Comparison of ENCODE assay signal across 21 mouse cellular contexts in the genomic region with DNA sequence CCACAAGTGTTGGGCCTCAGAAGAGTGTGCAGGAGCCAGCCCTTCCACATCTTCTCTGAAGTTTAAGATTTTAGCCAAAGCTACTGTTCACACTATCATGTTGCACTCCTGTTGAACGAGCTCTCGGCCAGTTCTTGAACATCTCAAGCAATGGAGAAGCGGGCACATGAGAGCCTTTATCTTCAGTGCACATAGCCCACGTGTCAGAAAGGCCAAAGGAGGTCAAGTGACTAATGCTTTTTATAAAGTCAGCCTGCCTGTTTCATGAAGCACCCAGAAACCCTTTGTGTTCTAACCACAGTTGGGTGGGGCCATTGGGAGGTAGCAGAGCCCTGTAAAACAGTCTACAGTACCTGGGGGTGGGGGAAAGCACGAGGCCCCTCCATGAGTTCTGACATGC. TPM values are rescaled to one million over a fixed set of nuclear protein-coding genes. Genes with fewer than 3 reads are reported as not detected.
A peak's percentile ranks its signal among the peaks of the same experiment; 100 is the strongest.
DNase-seq lines count a peak whose midpoint lies in the region; ATAC-seq and TF ChIP-seq lines count a peak whose summit lies in the region.
"Had no signal": no experiment of that assay in that cellular context is flagged by ENCODE, and none has a peak within 500 bp of the region (broad histone marks: within the 10 kb centered on the region; RNA-seq: fewer than 3 reads in every experiment).

No protein-coding gene starts in this region.

- DNase-seq in gastrocnemius, adult 2 months, result peak; percentile 8
- DNase-seq in gastrocnemius, adult 8-10 months (ENCODE audit: low spot score in 2 of 2), result no peak
- no peak for DNase-seq in heart, adult 9 months (ENCODE audit: low spot score in 2 of 2)
- no peak for DNase-seq in kidney, postnatal 4 days
- DNase-seq: cerebellum, adult 18-20 months; cerebellum, postnatal 25 days; forebrain, postnatal 0 days; right cerebral cortex, postnatal 4 days had no signal

- 21% methylated on average over 5 of the region's 5 CpGs for WGBS in heart, embryonic 14.5 days
- 34% methylated on average over 5 of the region's 5 CpGs for WGBS in heart, embryonic 16.5 days

- intact Hi-C loops in gastrocnemius, adult 2 months (cut with DNase I), result no loop called here

- H3K79me2 ChIP-seq in myocyte (ENCODE audit: control insufficient read depth, insufficient read depth), result peaks cover 9% of the 10 kb centered on the region

- TF ChIP-seq POLR2A in myocyte (IDR thresholded peaks at IDR 0.05; ENCODE audit: insufficient read length, low read depth), result no peak

- H3K9ac ChIP-seq in heart, embryonic 14.5 days (ENCODE audit: low read length), result no peak overlapping the region
- H3K9ac ChIP-seq in heart, embryonic 16.5 days (ENCODE audit: low read length), result 0 out of 2 replicates have a peak overlapping the region, but pooled peaks have one; percentile 31
- H3K9ac ChIP-seq: embryonic facial prominence, embryonic 15.5 days; forebrain, postnatal 0 days; hindbrain, embryonic 15.5 days; intestine, embryonic 15.5 days; kidney, embryonic 15.5 days; liver, embryonic 15.5 days; midbrain, embryonic 12.5 days; neural tube, embryonic 12.5 days had no signal

- ATAC-seq in heart, embryonic 14.5 days (ENCODE audit: insufficient number of reproducible peaks, insufficient read depth, low FRiP score, low read depth), result no peak
- ATAC-seq in heart, embryonic 16.5 days (replicated peaks; ENCODE audit: extremely low read depth, insufficient read depth, low FRiP score), result no peak
- ATAC-seq: forebrain, postnatal 0 days; intestine, embryonic 15.5 days had no signal

- no peaks in the 10 kb centered on the region for H3K36me3 ChIP-seq in heart, embryonic 14.5 days (ENCODE audit: control insufficient read depth, insufficient read depth, low read length)
- H3K36me3 ChIP-seq in heart, embryonic 16.5 days (ENCODE audit: control insufficient read depth, insufficient read depth), result peaks cover 2% of the 10 kb centered on the region; the same call in 1 of the 2 replicates
- no peaks in the 10 kb centered on the region for H3K36me3 ChIP-seq in myocyte (ENCODE audit: control insufficient read depth, insufficient read depth)
- H3K36me3 ChIP-seq: embryonic facial prominence, embryonic 15.5 days; hindbrain, embryonic 15.5 days; intestine, embryonic 15.5 days; kidney, embryonic 15.5 days; liver, embryonic 15.5 days; midbrain, embryonic 12.5 days; neural tube, embryonic 12.5 days had no signal

- H3K4me2 ChIP-seq in heart, embryonic 14.5 days (ENCODE audit: low read length), result no peak overlapping the region
- 0 out of 2 replicates have a peak overlapping the region, but pooled peaks have one; percentile 3 for H3K4me2 ChIP-seq in heart, embryonic 16.5 days (ENCODE audit: low read depth, low read length)
- H3K4me2 ChIP-seq in myocyte (ENCODE audit: low read depth), result peak overlapping the region; percentile 74
- H3K4me2 ChIP-seq: embryonic facial prominence, embryonic 15.5 days; hindbrain, embryonic 15.5 days; intestine, embryonic 15.5 days; kidney, embryonic 15.5 days; liver, embryonic 15.5 days; midbrain, embryonic 12.5 days; neural tube, embryonic 12.5 days had no signal

- H3K4me3 ChIP-seq in gastrocnemius, adult 2 months, result no peak overlapping the region
- no peak overlapping the region for H3K4me3 ChIP-seq in heart, embryonic 14.5 days (ENCODE audit: control insufficient read depth in 1 of 2, insufficient read depth in 1 of 2, low read depth in 1 of 2, low read length in 2 of 2)
- no peak overlapping the region for H3K4me3 ChIP-seq in heart, embryonic 16.5 days (ENCODE audit: low read length)
- H3K4me3 ChIP-seq in myocyte, result no peak overlapping the region
- H3K4me3 ChIP-seq: embryonic facial prominence, embryonic 15.5 days; forebrain, embryonic 10.5 days; hindbrain, embryonic 15.5 days; intestine, embryonic 15.5 days; kidney, embryonic 15.5 days; liver, embryonic 15.5 days; midbrain, embryonic 12.5 days; neural tube, embryonic 12.5 days had no signal

- H3K9me3 ChIP-seq in heart, embryonic 14.5 days (ENCODE audit: control insufficient read depth, low read length), result peaks cover 4% of the 10 kb centered on the region; the same call in 1 of the 2 replicates
- H3K9me3 ChIP-seq in heart, embryonic 16.5 days (replicated peaks; ENCODE audit: control insufficient read depth, low read length), result peaks cover 4% of the 10 kb centered on the region
- H3K9me3 ChIP-seq: embryonic facial prominence, embryonic 15.5 days; hindbrain, embryonic 15.5 days; intestine, embryonic 15.5 days; liver, embryonic 15.5 days; midbrain, embryonic 12.5 days; neural tube, embryonic 12.5 days had no signal

- TF ChIP-seq CTCF in gastrocnemius, adult 2 months (IDR thresholded peaks at IDR 0.05), result no peak

- H3K27ac ChIP-seq in gastrocnemius, adult 2 months, result no peak overlapping the region
- peak overlapping the region; percentile 74 to 90 for H3K27ac ChIP-seq in heart, embryonic 14.5 days (replicated peaks in 1 of 2; ENCODE audit: control insufficient read depth in 1 of 2, insufficient read depth in 1 of 2, low read depth in 2 of 2, low read length in 2 of 2)
- H3K27ac ChIP-seq in heart, embryonic 16.5 days (ENCODE audit: low read length), result peak overlapping the region; percentile 29
- H3K27ac ChIP-seq: hindbrain, embryonic 15.5 days; intestine, embryonic 15.5 days; kidney, embryonic 15.5 days; liver, embryonic 15.5 days; midbrain, embryonic 12.5 days; neural tube, embryonic 12.5 days had no signal

- H3K4me1 ChIP-seq in heart, embryonic 14.5 days (ENCODE audit: control insufficient read depth in 2 of 2, insufficient read depth in 2 of 2, low read length in 2 of 2), result peaks cover 61 to 74% of the 10 kb centered on the region in 2 experiments
- H3K4me1 ChIP-seq in heart, embryonic 16.5 days (ENCODE audit: control insufficient read depth, insufficient read depth, low read length), result peaks cover 65% of the 10 kb centered on the region
- H3K4me1 ChIP-seq: liver, embryonic 15.5 days had no signal

- no peaks in the 10 kb centered on the region for H3K27me3 ChIP-seq in heart, embryonic 14.5 days (ENCODE audit: control insufficient read depth, insufficient read depth, low read length)
- H3K27me3 ChIP-seq in heart, embryonic 16.5 days (ENCODE audit: control insufficient read depth, insufficient read depth, low read length), result no peaks in the 10 kb centered on the region
- H3K27me3 ChIP-seq in myocyte (ENCODE audit: control insufficient read depth, insufficient read depth, insufficient read length), result no peaks in the 10 kb centered on the region
- H3K27me3 ChIP-seq: CH12.LX; embryonic facial prominence, embryonic 15.5 days; hindbrain, embryonic 15.5 days; intestine, embryonic 15.5 days; kidney, embryonic 15.5 days; liver, embryonic 15.5 days; midbrain, embryonic 12.5 days; neural tube, embryonic 12.5 days had no signal

- H3ac ChIP-seq in myocyte (ENCODE audit: control insufficient read depth, insufficient read length), result no peak overlapping the region

TF ChIP-seq in myocyte, 11 proteins besides CTCF, POLR2A, EP300 and RAD21:
- TF ChIP-seq REST (IDR thresholded peaks at IDR 0.05; ENCODE audit: insufficient read depth, insufficient read length), result no peak
- TF ChIP-seq POLR2AphosphoS2 (IDR thresholded peaks at IDR 0.05; ENCODE audit: insufficient read length, low read depth), result no peak
- no peak for TF ChIP-seq TCF12 (IDR thresholded peaks at IDR 0.05; ENCODE audit: insufficient read depth, poor library complexity, severe bottlenecking)
- peak in 1 of 3 experiments; percentile 2 for TF ChIP-seq MYOD1 (IDR thresholded peaks at IDR 0.05; ENCODE audit: control insufficient read depth in 1 of 3, insufficient read length in 2 of 3, low read depth in 2 of 3)
- TF ChIP-seq MAX (IDR thresholded peaks at IDR 0.05; ENCODE audit: low read depth), result peak; percentile 19
- no peak for TF ChIP-seq CEBPB (IDR thresholded peaks at IDR 0.05; ENCODE audit: insufficient read depth, poor library complexity, severe bottlenecking)
- no peak for TF ChIP-seq MYOG (IDR thresholded peaks at IDR 0.05; ENCODE audit: control insufficient read depth in 1 of 3, insufficient read depth in 1 of 3, insufficient read length in 2 of 3, low read depth in 2 of 3)
- TF ChIP-seq SRF (IDR thresholded peaks at IDR 0.05; ENCODE audit: control insufficient read depth, insufficient read length, low read depth), result no peak
- TF ChIP-seq USF1 (IDR thresholded peaks at IDR 0.05; ENCODE audit: low read depth), result peak; percentile 88
- TF ChIP-seq E2F4 (IDR thresholded peaks at IDR 0.05; ENCODE audit: insufficient read depth), result no peak
- no peak for TF ChIP-seq TCF3 (IDR thresholded peaks at IDR 0.05; ENCODE audit: insufficient read length, low read depth)

RNA-seq across cellular contexts. Expression of a gene that starts 52.2 kb away (rescaled TPM):
- 1 to 10 TPM; 2.1 to 4.0 TPM for total RNA-seq in gastrocnemius, adult 2 months (2021)
- total RNA-seq in gastrocnemius, adult 8-10 months (2022), result 1 to 10 TPM; 1.5 to 2.2 (median 2.1) TPM
- 17.2 and 19.2 TPM in 2 replicates for polyA plus RNA-seq in heart, embryonic 14.5 days (2014; fragmentation: Nextera tagmentation; extraction: Ambion mirVana)
- 19.2 and 25.0 TPM in 2 replicates for polyA plus RNA-seq in heart, embryonic 16.5 days (2015; fragmentation: Nextera tagmentation; extraction: Ambion mirVana)
- 23.2 TPM for polyA plus RNA-seq in myocyte (2012; fragmentation: generic; extraction: Trizol)
- total RNA-seq: CH12.LX, MEL had no signal
